Mouse (Mus musculus): ENCODE measurements around the gene Olfr1066. TPM values are rescaled to one million over a fixed set of nuclear protein-coding genes. Genes with fewer than 3 reads are reported as not detected.
"Not testable (repeated sequence)": the region's sequence is repeated elsewhere in the genome, so short reads cannot be mapped to it uniquely, and the experiment has no call there.

Olfr1066 gene
- total RNA-seq (2021): not detected

DNA sequence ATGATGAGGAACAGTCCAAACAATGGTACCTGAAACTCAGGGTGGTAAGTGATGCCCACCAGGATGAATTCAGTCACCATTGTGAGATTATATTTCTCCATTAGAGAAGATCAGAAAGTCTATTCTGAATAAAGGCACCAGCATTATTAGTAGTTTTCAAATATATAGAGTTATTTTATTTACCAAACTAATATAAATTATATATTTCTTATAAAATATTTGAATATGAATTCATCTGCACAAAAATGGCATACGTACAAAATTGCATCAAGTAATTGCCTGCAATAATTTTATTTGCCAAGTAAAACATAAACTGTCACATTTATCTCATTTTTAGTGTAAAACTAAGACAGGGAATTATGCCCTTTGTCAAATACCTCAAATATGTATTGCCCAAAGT is at the start of gene Olfr1066:
Olfr1066 (minus strand) TSS at position 101 of the 400 bp plus-strand sequence.
- no peak for DNase-seq (ENCODE audit: low spot score in 2 of 2)
- intact Hi-C loops (cut with DNase I): no loop called here

DNA sequence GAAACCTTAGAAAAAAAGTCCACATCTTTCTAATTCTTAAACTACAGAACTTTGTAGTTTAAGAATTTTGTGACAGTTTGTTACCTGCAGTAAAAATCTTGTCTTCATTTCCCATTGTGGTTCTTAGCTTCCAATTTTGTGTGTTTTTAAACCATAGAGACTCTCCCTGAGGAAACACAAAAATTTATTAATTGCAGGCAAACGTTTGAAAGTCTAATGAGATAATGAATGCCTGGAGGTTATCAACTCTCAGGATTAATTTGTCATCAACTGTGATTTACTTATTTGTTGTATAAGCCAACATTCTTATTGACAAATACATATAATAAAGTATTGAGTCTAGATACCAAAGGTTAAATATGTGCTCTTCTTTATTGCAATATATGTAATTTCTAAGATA is 31.2 kb upstream of the Olfr1066 start, which contains the start of gene Olfr228:
Olfr228 (minus strand) TSS at position 101 of the 400 bp plus-strand sequence.
- intact Hi-C loops (cut with DNase I): no loop called here
- DNase-seq (ENCODE audit: low spot score in 2 of 2): no peak

DNA sequence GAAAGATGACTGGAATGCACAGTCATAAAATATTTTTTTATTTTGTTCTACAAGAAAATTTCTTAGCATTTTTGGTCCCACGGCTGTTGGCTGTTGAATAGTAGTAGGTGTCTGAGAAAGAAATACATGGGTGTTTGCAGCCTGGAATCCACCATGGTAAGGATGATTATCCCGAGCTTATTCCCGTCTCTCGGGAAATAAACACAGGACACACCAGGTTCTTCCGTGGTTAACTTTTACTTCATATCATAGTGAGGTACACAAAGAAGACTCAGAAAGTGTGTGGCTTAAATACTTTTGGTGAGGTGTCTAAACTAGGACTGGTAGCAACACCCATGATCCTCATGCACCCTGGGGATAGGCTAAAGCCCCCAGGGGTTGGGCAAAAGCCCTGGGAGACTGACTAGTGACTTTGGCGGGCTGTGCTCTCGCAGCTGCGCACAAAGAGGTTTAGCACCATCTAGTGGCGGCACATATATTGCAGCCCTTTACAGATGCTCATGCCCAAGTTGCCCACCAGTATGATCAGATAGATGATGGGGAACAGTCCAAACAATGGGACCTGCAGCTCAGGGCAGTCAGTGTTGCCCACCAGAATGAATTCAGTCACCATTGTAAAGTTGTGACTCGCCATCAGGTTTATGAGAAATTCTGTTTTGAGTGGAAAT is 8.5 kb upstream of the Olfr1066 start:
- DNase-seq (ENCODE audit: low spot score in 2 of 2): peak; percentile 35 to 56
- intact Hi-C loops (cut with DNase I): loop anchor here (2.0 kb wide), 2 partner anchors 740 to 1342 kb away; no protein-coding TSS in a partner anchor

DNA sequence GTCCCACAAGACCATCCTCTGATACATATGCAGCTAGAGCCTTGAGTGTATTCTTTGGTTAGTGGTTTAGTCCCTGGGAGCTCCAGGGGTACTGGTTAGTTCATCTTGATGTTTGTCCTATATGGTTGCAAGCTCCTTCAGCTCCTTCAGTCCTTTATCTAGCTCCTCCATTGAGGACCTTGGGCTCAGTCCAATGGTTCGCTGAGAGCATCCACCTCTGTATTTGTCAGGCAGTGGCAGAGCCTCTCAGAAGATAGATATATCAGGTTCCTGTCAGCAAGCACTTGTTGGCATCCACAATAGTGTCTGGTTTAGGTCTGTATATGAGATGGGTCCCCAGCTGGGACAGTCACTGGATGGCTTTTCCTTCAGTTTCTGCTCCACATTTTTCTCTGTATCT is 4.4 kb upstream of the Olfr1066 start:
- intact Hi-C loops (cut with DNase I): no loop called here
- DNase-seq (ENCODE audit: low spot score in 2 of 2): no peak

DNA sequence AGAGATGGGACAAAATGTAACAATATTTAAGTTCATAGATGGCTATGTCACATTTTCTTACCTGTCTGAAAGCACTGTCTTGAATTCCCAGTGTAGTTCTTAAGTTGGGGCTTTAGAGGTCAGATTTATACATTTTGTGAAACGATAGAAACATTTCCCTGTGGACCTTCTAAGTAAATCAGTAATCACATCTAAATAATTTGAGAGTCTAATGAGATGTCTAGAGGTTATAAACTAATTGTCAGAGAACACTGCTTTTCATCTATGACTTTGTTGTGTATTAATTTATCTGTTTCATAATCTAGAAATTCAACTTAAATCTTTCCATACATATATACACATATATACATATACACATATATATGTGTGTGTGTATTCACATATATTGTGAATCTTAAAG is 5.6 kb downstream of the Olfr1066 start, which contains the start of gene Olfr1065:
Olfr1065 (minus strand) TSS at position 101 of the 400 bp plus-strand sequence.
- intact Hi-C loops (cut with DNase I); DNase-seq (ENCODE audit: low spot score in 2 of 2): not testable (repeated sequence)

DNA sequence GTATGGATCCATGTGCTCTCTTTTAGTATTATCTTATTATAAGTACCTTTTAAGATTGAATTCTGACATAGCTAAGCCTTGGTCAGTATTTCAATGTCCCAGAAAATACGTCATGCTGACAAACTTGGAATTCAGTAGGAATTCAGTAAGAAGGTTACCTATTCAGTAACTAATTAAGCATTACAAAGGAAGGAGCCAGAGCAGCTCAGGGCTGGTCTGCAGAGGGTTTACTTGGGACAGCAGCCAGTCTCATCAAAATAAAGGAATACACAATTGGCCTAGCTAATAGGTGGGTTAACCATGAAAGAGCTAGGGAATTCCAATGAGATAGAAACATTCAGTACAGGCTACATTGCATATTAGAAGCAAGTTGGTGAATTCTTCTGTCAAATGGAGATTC is 14.0 kb downstream of the Olfr1066 start:
- DNase-seq (ENCODE audit: low spot score in 2 of 2); intact Hi-C loops (cut with DNase I): not testable (repeated sequence)

DNA sequence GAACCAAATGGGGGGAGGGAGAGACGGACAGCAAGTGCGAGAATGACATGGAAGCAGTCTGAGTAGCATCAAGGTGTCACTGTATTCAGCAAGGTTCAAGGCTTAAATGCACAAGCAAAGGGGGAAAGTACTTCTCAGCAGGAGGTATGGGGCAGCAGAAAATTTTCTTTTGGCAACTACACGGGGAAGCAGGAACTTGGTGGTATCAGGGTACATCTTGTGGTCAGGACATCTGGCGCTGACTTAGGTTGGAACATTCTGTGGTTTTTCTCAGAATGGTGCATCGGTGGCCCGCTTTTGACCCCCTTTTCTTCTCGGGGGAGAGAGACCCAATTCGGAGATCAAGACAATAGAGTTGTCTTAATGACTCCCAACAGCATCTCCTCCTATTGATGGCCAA is 27.6 kb downstream of the Olfr1066 start:
- DNase-seq (ENCODE audit: low spot score in 2 of 2); intact Hi-C loops (cut with DNase I): not testable (repeated sequence)

DNA sequence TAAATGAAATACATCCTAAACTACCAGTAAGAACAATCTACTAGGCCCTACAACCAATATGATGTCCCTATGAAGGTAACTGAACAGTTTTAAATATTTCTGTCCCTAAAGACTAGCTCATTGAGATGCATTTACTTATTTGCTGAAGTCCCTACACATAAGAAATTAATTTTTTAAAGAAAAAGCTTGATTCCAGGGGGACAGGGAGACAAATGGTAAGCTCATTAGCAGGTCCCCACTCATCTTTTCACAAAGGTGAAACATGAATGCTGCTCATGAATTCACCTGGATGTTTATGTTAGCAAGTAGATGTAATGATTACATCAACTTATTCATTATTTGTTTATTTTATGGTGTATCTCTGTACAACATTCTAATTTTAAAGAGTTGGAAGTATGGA is 29.4 kb downstream of the Olfr1066 start, which contains the start of gene Olfr1062:
Olfr1062 (minus strand) TSS at position 101 of the 400 bp plus-strand sequence.
- intact Hi-C loops (cut with DNase I); DNase-seq (ENCODE audit: low spot score in 2 of 2): not testable (repeated sequence)

DNA sequence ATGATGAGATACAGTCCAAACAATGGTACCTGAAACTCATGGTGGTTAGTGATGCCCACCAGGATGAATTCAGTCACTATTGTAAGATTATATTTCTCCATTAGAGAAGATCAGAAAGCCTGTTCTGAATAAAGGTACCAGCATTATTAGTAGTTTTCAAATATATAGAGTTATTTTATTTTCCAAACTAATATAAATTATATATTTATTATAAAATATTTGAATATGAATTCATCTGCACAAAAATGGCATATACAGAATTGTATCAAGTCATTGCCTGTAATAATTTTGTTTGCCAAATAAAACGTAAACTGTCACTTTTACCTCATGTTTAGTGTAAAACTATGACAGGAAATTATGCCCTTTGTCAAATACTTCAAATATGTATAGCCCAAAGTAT is 42.1 kb downstream of the Olfr1066 start, which contains the start of gene Olfr1061:
Olfr1061 (minus strand) TSS at position 101 of the 400 bp plus-strand sequence.
- no peak for DNase-seq (ENCODE audit: low spot score in 2 of 2)

More for the DNA sequence above, 42.1 kb downstream of the Olfr1066 start, which contains the start of gene Olfr1061:
- intact Hi-C loops (cut with DNase I): no loop called here

Other genes with a start within 250 kb of the Olfr1066 start
- not detected for gene Olfr1046, start 237.0 kb downstream of the Olfr1066 start, total RNA-seq (2021)
- gene Olfr1047, start 224.9 kb downstream of the Olfr1066 start, total RNA-seq (2021): not detected
- gene Olfr1048, start 216.0 kb downstream of the Olfr1066 start, total RNA-seq (2021): not detected
- gene Olfr1049, start 197.9 kb downstream of the Olfr1066 start, total RNA-seq (2021): not detected
- gene Olfr1051, start 177.2 kb downstream of the Olfr1066 start, total RNA-seq (2021): not detected
- gene Olfr1052, start 163.8 kb downstream of the Olfr1066 start, total RNA-seq (2021): not detected
- gene Olfr1053, start 141.0 kb downstream of the Olfr1066 start, total RNA-seq (2021): not detected
- not detected for gene Olfr1054, start 120.8 kb downstream of the Olfr1066 start, total RNA-seq (2021)
- not detected for gene Olfr1055, start 106.0 kb downstream of the Olfr1066 start, total RNA-seq (2021)
- gene Olfr1056, start 93.8 kb downstream of the Olfr1066 start, total RNA-seq (2021): not detected
- not detected for gene Olfr1057, start 77.9 kb downstream of the Olfr1066 start, total RNA-seq (2021)
- gene Olfr1058, start 67.7 kb downstream of the Olfr1066 start, total RNA-seq (2021): not detected
- gene Olfr1061, start 42.2 kb downstream of the Olfr1066 start, total RNA-seq (2021): not detected
- not detected for gene Olfr1062, start 29.5 kb downstream of the Olfr1066 start, total RNA-seq (2021)
- not detected for gene Olfr1065, start 5.7 kb downstream of the Olfr1066 start, total RNA-seq (2021)
- gene Olfr228, start 31.1 kb upstream of the Olfr1066 start, total RNA-seq (2021): not detected
- not detected for gene Olfr1076, start 52.2 kb upstream of the Olfr1066 start, total RNA-seq (2021)
- not detected for gene Olfr1079, start 86.2 kb upstream of the Olfr1066 start, total RNA-seq (2021)
- not detected for gene Olfr1080, start 102.0 kb upstream of the Olfr1066 start, total RNA-seq (2021)
- gene Olfr1082, start 142.7 kb upstream of the Olfr1066 start, total RNA-seq (2021): not detected
- gene Olfr1084, start 183.5 kb upstream of the Olfr1066 start, total RNA-seq (2021): not detected
- gene Olfr1085, start 205.8 kb upstream of the Olfr1066 start, total RNA-seq (2021): not detected
- not detected for gene Olfr1086, start 223.8 kb upstream of the Olfr1066 start, total RNA-seq (2021)
- gene Olfr1087, start 242.1 kb upstream of the Olfr1066 start, total RNA-seq (2021): not detected

All from left cerebral cortex, postnatal 25 days (tissue).